Mouse (Mus musculus): ENCODE results near the gene Ccdc85c.

Gene Ccdc85c

GRCm38 (mm10) chr12:108171336-108171735, 103.9 kb downstream of the Ccdc85c start:
- DNase-seq: no peak

- no peak for DNase-seq
Observed at GRCm38 (mm10) chr12:108170467-108170866, 104.8 kb downstream of the Ccdc85c start.

- no peak for DNase-seq
Observed at GRCm38 (mm10) chr12:108168909-108169308, 106.3 kb downstream of the Ccdc85c start.

GRCm38 (mm10) chr12:108163706-108164105, 111.5 kb downstream of the Ccdc85c start:
- no peak for DNase-seq

GRCm38 (mm10) chr12:108162036-108162435, 113.2 kb downstream of the Ccdc85c start:
- DNase-seq: no peak

DNA sequence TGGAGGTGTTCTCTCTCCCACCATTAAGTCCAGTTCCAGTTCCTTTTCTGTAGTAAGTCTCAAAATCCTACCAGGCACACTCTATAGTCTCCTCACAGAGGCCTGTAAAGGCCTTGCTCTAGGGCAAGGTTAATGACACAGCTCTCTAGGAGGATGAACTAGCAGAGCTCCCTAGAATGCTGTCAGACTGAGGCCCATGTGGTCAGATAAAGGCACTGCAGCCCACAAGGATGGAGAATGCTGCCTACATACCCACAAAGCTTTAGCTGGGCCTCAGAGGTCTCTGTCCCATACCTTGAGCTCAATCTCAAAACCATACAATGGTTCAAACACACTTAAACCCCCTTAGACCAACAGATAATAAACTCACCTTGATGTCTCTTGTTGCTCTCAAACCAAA, 115.4 kb downstream of the Ccdc85c start:
- DNase-seq: no peak
